Mouse (Mus musculus): ENCODE results near the gene Rapgef5.
A peak's percentile ranks its signal among the peaks of the same experiment; 100 is the strongest.

GRCm38 (mm10) chr12:117772638-117773037, 256.4 kb downstream of the Rapgef5 start:
- TF ChIP-seq CTCF (IDR thresholded peaks at IDR 0.05) (peak; percentile 82), EP300 (IDR thresholded peaks at IDR 0.05) (no peak)

Measured in lung, postnatal 0 days (tissue).